Mouse (Mus musculus): ENCODE data around the gene Stkld1. TPM values are rescaled to one million over a fixed set of nuclear protein-coding genes. Genes with fewer than 3 reads are reported as not detected.

Stkld1 gene
- total and polyA plus RNA-seq, 3 experiments: 0.13 to 0.29 (median 0.19) TPM

DNA sequence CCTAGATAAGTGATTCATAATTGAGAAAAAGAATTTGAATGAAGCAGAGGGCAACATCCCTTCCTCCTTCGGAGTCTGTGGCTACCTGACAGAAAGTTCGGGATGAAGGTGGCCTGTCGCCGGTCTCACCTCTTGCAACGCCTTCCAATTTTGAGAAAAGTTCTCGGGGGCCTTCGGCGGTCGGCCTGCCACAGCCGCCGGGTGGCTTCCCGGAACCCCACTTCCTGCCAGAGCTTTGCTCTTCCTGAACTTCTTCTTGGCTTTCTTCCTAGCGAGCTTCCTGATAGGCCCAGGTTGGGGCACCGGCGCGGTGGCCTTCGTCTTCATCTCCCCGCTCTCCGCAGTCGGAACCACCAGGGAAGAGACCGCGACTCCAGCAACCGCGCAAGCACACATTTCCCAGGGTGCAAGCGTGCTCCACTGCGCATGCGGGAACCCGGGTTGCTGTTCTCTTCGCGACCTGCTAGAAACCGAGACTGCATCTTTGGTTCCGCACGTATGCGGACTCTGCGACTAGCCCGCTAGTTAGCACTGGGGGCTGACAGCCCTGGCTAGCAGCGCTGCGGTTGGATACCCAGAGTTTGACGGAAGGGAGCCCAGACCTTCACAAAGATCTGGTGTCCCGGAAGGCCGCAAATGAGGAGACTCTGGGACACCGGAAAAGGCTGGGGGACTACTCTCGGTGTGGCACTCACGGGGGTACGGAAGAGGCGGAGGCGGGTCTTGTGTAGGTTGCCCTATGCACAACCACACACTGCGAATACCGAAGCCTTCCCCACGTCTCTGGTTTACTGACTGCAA lies 30.3 kb downstream of the Stkld1 start, which contains the start of gene Rexo4 (continued):
- peak; percentile 89 for TF ChIP-seq MAZ (IDR thresholded peaks at IDR 0.05; ENCODE audit: low read depth, low read length)
- no peak; the same call in none of the 2 replicates for TF ChIP-seq ELF1 (IDR thresholded peaks at IDR 0.05; ENCODE audit: low read depth, low read length)
- TF ChIP-seq MYC (IDR thresholded peaks at IDR 0.05; ENCODE audit: low read depth, low read length): peak; percentile 49; the same call in 1 of the 2 replicates
- no peak for TF ChIP-seq MEF2A (IDR thresholded peaks at IDR 0.05; ENCODE audit: borderline replicate concordance, low read depth, low read length)
- TF ChIP-seq NRF1 (IDR thresholded peaks at IDR 0.05; ENCODE audit: low read depth, low read length): peak; percentile 89
- no peak for TF ChIP-seq IRF4 (IDR thresholded peaks at IDR 0.05; ENCODE audit: low read depth, low read length)
- TF ChIP-seq E2F4 (IDR thresholded peaks at IDR 0.05; ENCODE audit: insufficient replicate concordance, low read depth, low read length): 0 out of 2 replicates have a peak, but pooled peaks have one; percentile 38
- TF ChIP-seq EP300 (IDR thresholded peaks at IDR 0.05; ENCODE audit: low read length): no peak
- TF ChIP-seq ZMIZ1 (IDR thresholded peaks at IDR 0.05; ENCODE audit: low read depth, low read length): peak; percentile 72
- no peak for TF ChIP-seq MAFK (IDR thresholded peaks at IDR 0.05; ENCODE audit: insufficient replicate concordance, low read length)
- TF ChIP-seq USF2 (conservative IDR thresholded peaks at IDR 0.05; ENCODE audit: low read depth, low read length): no peak
- TF ChIP-seq KAT2A (IDR thresholded peaks at IDR 0.05; ENCODE audit: insufficient replicate concordance, low read length): peak; percentile 83; the same call in 1 of the 2 replicates
- 0 out of 2 replicates have a peak, but pooled peaks have one; percentile 49 for TF ChIP-seq UBTF (IDR thresholded peaks at IDR 0.05; ENCODE audit: low read depth, low read length)
- no peak for TF ChIP-seq RAD21 (IDR thresholded peaks at IDR 0.05; ENCODE audit: low read depth, low read length)
- no peak; the same call in 1 of the 2 replicates for TF ChIP-seq GABPA (IDR thresholded peaks at IDR 0.05; ENCODE audit: insufficient replicate concordance, low read depth, low read length)

DNA sequence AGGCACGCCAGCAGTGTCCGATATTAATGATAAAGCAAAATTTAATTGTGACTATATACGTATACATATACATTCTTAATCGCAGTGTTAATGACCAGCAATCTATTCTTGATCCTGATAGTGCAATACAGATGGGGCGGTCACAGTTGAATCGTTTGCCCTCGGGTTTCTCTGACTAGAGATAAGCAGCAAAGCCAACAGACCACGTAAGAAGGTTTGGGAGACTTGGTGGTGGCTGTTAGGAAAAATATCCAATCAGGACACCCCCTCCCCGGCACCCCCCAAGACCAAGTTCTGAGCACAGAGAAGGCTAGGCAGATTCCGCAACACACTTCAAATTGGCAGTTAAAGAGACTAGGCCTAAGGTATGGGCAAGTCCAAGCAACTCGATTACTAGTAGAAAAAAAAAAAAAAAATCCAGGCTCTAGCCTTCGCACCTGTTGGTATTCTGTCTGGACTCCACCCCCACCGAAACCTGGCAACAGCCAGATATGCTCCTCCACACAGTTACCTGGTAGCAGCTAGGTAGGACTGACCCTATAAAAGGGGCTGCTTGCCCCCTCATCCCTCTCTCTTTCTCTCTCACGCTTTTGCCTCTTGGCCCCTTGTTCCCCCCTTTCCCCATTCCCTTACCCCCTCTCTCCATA lies 31.0 kb downstream of the Stkld1 start:
- H3K36me3 ChIP-seq (replicated peaks in 1 of 2; ENCODE audit: control insufficient read depth in 1 of 2, insufficient read depth in 1 of 2, low read length in 1 of 2): peaks cover 20 to 29% of the 10 kb centered on the region in 2 experiments
- H3K79me2 ChIP-seq (replicated peaks; ENCODE audit: control insufficient read depth, extremely low read depth, insufficient read depth, poor library complexity, severe bottlenecking): peaks cover 23% of the 10 kb centered on the region
- H3K4me2 ChIP-seq (ENCODE audit: insufficient read depth, low read depth, poor library complexity, severe bottlenecking): peak overlapping the region; percentile 84
- peak overlapping the region; percentile 81 for H3K9ac ChIP-seq (ENCODE audit: insufficient read depth, low read depth)
- no peaks in the 10 kb centered on the region for H3K27me3 ChIP-seq (replicated peaks)
- peak; percentile 11 for DNase-seq (ENCODE audit: extremely low read depth)
- peaks cover 4 to 28% of the 10 kb centered on the region in 2 experiments; a peak in 3 of 4 replicates for H3K4me1 ChIP-seq (ENCODE audit: control insufficient read depth in 1 of 2, insufficient read depth in 2 of 2)
- TF ChIP-seq ZNF384 (IDR thresholded peaks at IDR 0.05; ENCODE audit: low read depth, low read length) (peak; percentile 43; the same call in 1 of the 2 replicates), POLR2A (IDR thresholded peaks at IDR 0.05; ENCODE audit: low read depth, low read length) (no peak), USF2 (conservative IDR thresholded peaks at IDR 0.05; ENCODE audit: low read depth, low read length) (no peak), MEF2A (IDR thresholded peaks at IDR 0.05; ENCODE audit: borderline replicate concordance, low read depth, low read length) (no peak)
- in situ Hi-C loops (cut with MboI; ENCODE audit: low pct_ligation_motif_present, low pct_unique_long_range_greater_than_20kb, low sequenced_read_pairs) (no loop called here), dilution Hi-C loops (cut with MboI; ENCODE audit: extremely low pct_ligation_motif_present, extremely low pct_unique_long_range_greater_than_20kb, low sequenced_read_pairs) (no loop called here)
- H3K27ac ChIP-seq (ENCODE audit: insufficient read depth, low read depth): no peak overlapping the region
- H3K9me3 ChIP-seq (replicated peaks; ENCODE audit: low read length): peaks cover 8% of the 10 kb centered on the region
- H3K4me3 ChIP-seq (replicated peaks in 1 of 3; ENCODE audit: low read depth in 2 of 3, low read length in 2 of 3, poor library complexity in 1 of 3): peak overlapping the region; percentile 58 to 99 (median 81)

Data from CH12.LX (cell line).